Mouse (Mus musculus): ENCODE data around the gene Hps1. TPM values are rescaled to one million over a fixed set of nuclear protein-coding genes. Genes with fewer than 3 reads are reported as not detected.

The Hps1 gene
- total and polyA plus RNA-seq, 2 experiments, result 3.1 to 14.3 TPM

GRCm38 (mm10) chr19:42745084-42745868 is 34.5 kb downstream of the Hps1 start:
- no peak overlapping the region for H3K9ac ChIP-seq (ENCODE audit: low read depth, low read length)
- H3K27ac ChIP-seq (replicated peaks; ENCODE audit: insufficient read depth, low read depth, low read length), result no peak overlapping the region
- WGBS, result 91% methylated on average over 9 of the region's 9 CpGs
- no peaks in the 10 kb centered on the region for H3K79me2 ChIP-seq (ENCODE audit: control insufficient read depth, insufficient read depth, low read length)
- no peak overlapping the region for H3K4me3 ChIP-seq (ENCODE audit: insufficient read depth, low read depth, low read length)
- H3K4me1 ChIP-seq (ENCODE audit: control insufficient read depth, insufficient read depth, low read length), result peaks cover 5% of the 10 kb centered on the region
- no peaks in the 10 kb centered on the region for H3K36me3 ChIP-seq (ENCODE audit: control insufficient read depth, insufficient read depth, low read length)
- no peak for TF ChIP-seq CTCF (IDR thresholded peaks at IDR 0.05; ENCODE audit: low read depth, low read length)
- TF ChIP-seq POLR2A (IDR thresholded peaks at IDR 0.05; ENCODE audit: extremely low read depth, insufficient read depth, low read length), result no peak
- DNase-seq (ENCODE audit: extremely low read depth, low read depth, low spot score), result no peak
- no peaks in the 10 kb centered on the region for H3K27me3 ChIP-seq (ENCODE audit: control insufficient read depth, insufficient read depth, low read length)

GRCm38 (mm10) chr19:42744162-42744586 is 35.6 kb downstream of the Hps1 start:
- peak; percentile 34 for DNase-seq (ENCODE audit: extremely low read depth, low read depth, low spot score)
- H3K9ac ChIP-seq (ENCODE audit: low read depth, low read length), result no peak overlapping the region
- no peak overlapping the region for H3K4me3 ChIP-seq (ENCODE audit: insufficient read depth, low read depth, low read length)
- TF ChIP-seq CTCF (IDR thresholded peaks at IDR 0.05; ENCODE audit: low read depth, low read length), result peak; percentile 93
- TF ChIP-seq POLR2A (IDR thresholded peaks at IDR 0.05; ENCODE audit: extremely low read depth, insufficient read depth, low read length), result no peak
- H3K79me2 ChIP-seq (ENCODE audit: control insufficient read depth, insufficient read depth, low read length), result no peaks in the 10 kb centered on the region
- WGBS, result 38% methylated on average over 4 of the region's 4 CpGs
- H3K4me1 ChIP-seq (ENCODE audit: control insufficient read depth, insufficient read depth, low read length), result peaks cover 10% of the 10 kb centered on the region
- no peaks in the 10 kb centered on the region for H3K27me3 ChIP-seq (ENCODE audit: control insufficient read depth, insufficient read depth, low read length)
- no peaks in the 10 kb centered on the region for H3K36me3 ChIP-seq (ENCODE audit: control insufficient read depth, insufficient read depth, low read length)
- H3K27ac ChIP-seq (replicated peaks; ENCODE audit: insufficient read depth, low read depth, low read length), result no peak overlapping the region

- Histone ChIP-seq H3K4me1 (ENCODE audit: control insufficient read depth, insufficient read depth, low read length) (peaks cover 10% of the 10 kb centered on the region), H3K27ac (replicated peaks; ENCODE audit: insufficient read depth, low read depth, low read length) (no peak overlapping the region), H3K36me3 (ENCODE audit: control insufficient read depth, insufficient read depth, low read length) (no peaks in the 10 kb centered on the region), H3K9ac (ENCODE audit: low read depth, low read length) (no peak overlapping the region), H3K4me3 (ENCODE audit: insufficient read depth, low read depth, low read length) (no peak overlapping the region), H3K27me3 (ENCODE audit: control insufficient read depth, insufficient read depth, low read length) (no peaks in the 10 kb centered on the region), H3K79me2 (ENCODE audit: control insufficient read depth, insufficient read depth, low read length) (no peaks in the 10 kb centered on the region)
- no peak for DNase-seq (ENCODE audit: extremely low read depth, low read depth, low spot score)
- TF ChIP-seq CTCF (IDR thresholded peaks at IDR 0.05; ENCODE audit: low read depth, low read length) (no peak), POLR2A (IDR thresholded peaks at IDR 0.05; ENCODE audit: extremely low read depth, insufficient read depth, low read length) (no peak)
- WGBS, result 90% methylated on average over 16 of the region's 16 CpGs
These were observed 36.5 kb downstream of the Hps1 start for GRCm38 (mm10) chr19:42743261-42743660.

- DNase-seq (ENCODE audit: extremely low read depth, low read depth, low spot score), result no peak
- Histone ChIP-seq H3K4me1 (ENCODE audit: control insufficient read depth, insufficient read depth, low read length) (peaks cover 10% of the 10 kb centered on the region), H3K27me3 (ENCODE audit: control insufficient read depth, insufficient read depth, low read length) (no peaks in the 10 kb centered on the region), H3K27ac (replicated peaks; ENCODE audit: insufficient read depth, low read depth, low read length) (no peak overlapping the region), H3K9ac (ENCODE audit: low read depth, low read length) (no peak overlapping the region), H3K79me2 (ENCODE audit: control insufficient read depth, insufficient read depth, low read length) (no peaks in the 10 kb centered on the region), H3K4me3 (ENCODE audit: insufficient read depth, low read depth, low read length) (no peak overlapping the region), H3K36me3 (ENCODE audit: control insufficient read depth, insufficient read depth, low read length) (no peaks in the 10 kb centered on the region)
- WGBS, result 89% methylated on average over 14 of the region's 14 CpGs
- no peak for TF ChIP-seq CTCF (IDR thresholded peaks at IDR 0.05; ENCODE audit: low read depth, low read length)
- TF ChIP-seq POLR2A (IDR thresholded peaks at IDR 0.05; ENCODE audit: extremely low read depth, insufficient read depth, low read length), result no peak
These were observed 37.9 kb downstream of the Hps1 start for GRCm38 (mm10) chr19:42741884-42742283.

GRCm38 (mm10) chr19:42740163-42740899 is 39.4 kb downstream of the Hps1 start:
- H3K27me3 ChIP-seq (ENCODE audit: control insufficient read depth, insufficient read depth, low read length), result no peaks in the 10 kb centered on the region
- no peaks in the 10 kb centered on the region for H3K36me3 ChIP-seq (ENCODE audit: control insufficient read depth, insufficient read depth, low read length)
- H3K4me1 ChIP-seq (ENCODE audit: control insufficient read depth, insufficient read depth, low read length), result peaks cover 10% of the 10 kb centered on the region
- no peaks in the 10 kb centered on the region for H3K79me2 ChIP-seq (ENCODE audit: control insufficient read depth, insufficient read depth, low read length)
- DNase-seq (ENCODE audit: extremely low read depth, low read depth, low spot score), result peak; percentile 64
- no peak overlapping the region for H3K9ac ChIP-seq (ENCODE audit: low read depth, low read length)
- whole genome bisulfite sequencing, result 35% methylated on average over 8 of the region's 8 CpGs
- TF ChIP-seq POLR2A (IDR thresholded peaks at IDR 0.05; ENCODE audit: extremely low read depth, insufficient read depth, low read length) (no peak), CTCF (IDR thresholded peaks at IDR 0.05; ENCODE audit: low read depth, low read length) (no peak)
- H3K4me3 ChIP-seq (ENCODE audit: insufficient read depth, low read depth, low read length), result no peak overlapping the region
- no peak overlapping the region for H3K27ac ChIP-seq (replicated peaks; ENCODE audit: insufficient read depth, low read depth, low read length)
